Mouse (Mus musculus) skeletal muscle tissue, adult 2 months (tissue): Measurements from ENCODE around the gene Fam49a.

Experiments used
- DNase-seq: peaks from one replicate; pipeline ENCODE4 v3.0.0-alpha.2; 2012; ENCODE audit warnings: low read depth, low spot score

The Fam49a gene

GRCm38 (mm10) chr12:12356048-12356447 lies 94.1 kb downstream of the Fam49a start:
- no peak for DNase-seq

GRCm38 (mm10) chr12:12356463-12356862 lies 94.5 kb downstream of the Fam49a start:
- peak; percentile 40 for DNase-seq

GRCm38 (mm10) chr12:12356946-12357345 lies 95.0 kb downstream of the Fam49a start:
- DNase-seq, result no peak

- no peak for DNase-seq
Observed at GRCm38 (mm10) chr12:12359923-12360322, 98.0 kb downstream of the Fam49a start.

GRCm38 (mm10) chr12:12362371-12362770 lies 100.4 kb downstream of the Fam49a start:
- no peak for DNase-seq

- DNase-seq, result no peak
Observed at GRCm38 (mm10) chr12:12364201-12364600, 102.3 kb downstream of the Fam49a start.

GRCm38 (mm10) chr12:12367423-12367822 lies 105.5 kb downstream of the Fam49a start:
- no peak for DNase-seq

- no peak for DNase-seq
Observed at GRCm38 (mm10) chr12:12373111-12373862, 111.3 kb downstream of the Fam49a start.

- no peak for DNase-seq
Observed at GRCm38 (mm10) chr12:12379056-12379455, 117.1 kb downstream of the Fam49a start.

- no peak for DNase-seq
Observed at GRCm38 (mm10) chr12:12389271-12389670, 127.3 kb downstream of the Fam49a start.

- peak; percentile 7 for DNase-seq
Observed at GRCm38 (mm10) chr12:12396224-12396623, 134.3 kb downstream of the Fam49a start.

- peak; percentile 28 for DNase-seq
Observed at GRCm38 (mm10) chr12:12401051-12401465, 139.1 kb downstream of the Fam49a start.

- DNase-seq, result no peak
Observed at GRCm38 (mm10) chr12:12401504-12401903, 139.6 kb downstream of the Fam49a start.

- no peak for DNase-seq
Observed at GRCm38 (mm10) chr12:12405491-12406110, 143.7 kb downstream of the Fam49a start.

GRCm38 (mm10) chr12:12409044-12409443 lies 147.1 kb downstream of the Fam49a start:
- DNase-seq, result no peak

- DNase-seq, result peak; percentile 54
Observed at GRCm38 (mm10) chr12:12412674-12413073, 150.7 kb downstream of the Fam49a start.

- no peak for DNase-seq
Observed at GRCm38 (mm10) chr12:12420423-12420822, 158.5 kb downstream of the Fam49a start.

- DNase-seq, result peak; percentile 44
Observed at GRCm38 (mm10) chr12:12420841-12421579, 159.1 kb downstream of the Fam49a start.

GRCm38 (mm10) chr12:12421580-12421878 lies 159.6 kb downstream of the Fam49a start:
- no peak for DNase-seq

GRCm38 (mm10) chr12:12425188-12425587 lies 163.2 kb downstream of the Fam49a start:
- no peak for DNase-seq

GRCm38 (mm10) chr12:12427285-12427684 lies 165.3 kb downstream of the Fam49a start:
- no peak for DNase-seq

GRCm38 (mm10) chr12:12428886-12429285 lies 166.9 kb downstream of the Fam49a start:
- no peak for DNase-seq
